Mouse (Mus musculus) embryonic facial prominence, embryonic 11.5 days (tissue): ENCODE measurements at regions not wholly inside any gene's neighbourhood (a gene's known extent, or its start where the extent isn't known, plus 50 kb on each side); places are given as distances from the start of the nearest gene placed in this dataset.
A peak's percentile ranks its signal among the peaks of the same experiment; 100 is the strongest.
"Not testable (repeated sequence)": the region's sequence is repeated elsewhere in the genome, so short reads cannot be mapped to it uniquely, and the experiment has no call there.

Source experiments
- ATAC-seq: fragments of 200-750 bp; cut with Nextera tagmentation; replicated peaks from 2 replicates; pipeline ENCODE4 v1.8.0; 2017; ENCODE audit warnings: low read depth; ENCODE audit not compliant: insufficient number of reproducible peaks, low FRiP score, low TSS enrichment
- DNase-seq: peaks from one replicate; pipeline ENCODE4 v3.0.0-alpha.2; 2015; ENCODE audit warnings: low spot score
- H3K27ac ChIP-seq: fragments of 300-500 bp; sonication (generic); replicated peaks from 2 replicates; pipeline ENCODE4 v1.5.1; 2014; ENCODE audit warnings: mild to moderate bottlenecking, low read depth, low read length, control low read depth
- H3K27me3 ChIP-seq: fragments of 300-500 bp; sonication (generic); 2 replicates; pipeline ENCODE4 v1.6.1; 2014; ENCODE audit warnings: mild to moderate bottlenecking, low read length, moderate library complexity, mixed read lengths; ENCODE audit not compliant: control insufficient read depth, insufficient read depth
- H3K36me3 ChIP-seq: fragments of 300-500 bp; sonication (generic); replicated peaks from 2 replicates; pipeline ENCODE4 v1.6.1; 2014; ENCODE audit warnings: low read depth, mild to moderate bottlenecking, low read length, moderate library complexity, mixed read lengths; ENCODE audit not compliant: control insufficient read depth, insufficient read depth
- H3K4me1 ChIP-seq: fragments of 300-500 bp; sonication (generic); 2 replicates; pipeline ENCODE4 v1.6.1; 2014; ENCODE audit warnings: low read length, mixed read lengths; ENCODE audit not compliant: control insufficient read depth, insufficient read depth
- H3K4me2 ChIP-seq: fragments of 300-500 bp; sonication (generic); 2 replicates; pipeline ENCODE4 v1.6.1; 2014; ENCODE audit warnings: low read depth, mild to moderate bottlenecking, control low read depth, low read length, moderate library complexity
- H3K4me3 ChIP-seq: fragments of 300-500 bp; sonication (generic); 2 replicates; pipeline ENCODE4 v1.5.1; 2014; ENCODE audit warnings: low read depth, low read length, control low read depth
- H3K9ac ChIP-seq: fragments of 300-500 bp; sonication (generic); replicated peaks from 2 replicates; pipeline ENCODE4 v1.6.1; 2014; ENCODE audit warnings: mild to moderate bottlenecking, control low read depth, low read length
- H3K9me3 ChIP-seq: fragments of 300-500 bp; sonication (generic); replicated peaks from 2 replicates; pipeline ENCODE4 v1.6.1; 2016; ENCODE audit warnings: mild to moderate bottlenecking, low read length, inconsistent platforms, mixed read lengths; ENCODE audit not compliant: control insufficient read depth
- WGBS: fragments of 180-500 bp; shearing (Covaris S2); extraction: QIAGEN DNeasy Blood & Tissue Kit; methylation state at CpG from one replicate; pipeline ENCODE4 v1.1.7; 2014; 5-methylcytosine and 5-hydroxymethylcytosine counted together

DNA sequence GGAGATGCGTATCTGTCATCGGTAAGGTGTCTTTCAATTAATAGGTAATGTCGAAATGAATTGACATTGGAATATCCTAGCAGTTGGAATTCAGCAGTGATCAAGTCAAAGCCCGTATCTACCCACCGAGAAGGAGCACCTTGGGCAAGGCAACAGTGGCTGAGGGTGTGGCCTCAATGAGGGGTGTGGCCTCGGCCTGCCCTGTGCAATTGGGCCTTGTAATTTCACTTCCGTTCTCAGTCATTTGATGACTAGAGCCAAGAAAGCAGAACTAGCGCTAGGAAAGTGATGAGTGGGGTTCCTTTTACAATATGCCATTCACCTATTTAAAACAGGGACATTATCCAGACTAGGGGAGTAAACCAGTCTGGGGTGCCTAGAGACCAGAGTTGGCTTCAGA is 77.6 kb downstream of the Elovl4 start:
- Histone ChIP-seq H3K4me2 (no peak overlapping the region), H3K9me3 (no peaks in the 10 kb centered on the region), H3K4me1 (no peaks in the 10 kb centered on the region), H3K9ac (no peak overlapping the region), H3K4me3 (no peak overlapping the region), H3K27me3 (no peaks in the 10 kb centered on the region), H3K27ac (no peak overlapping the region), H3K36me3 (no peaks in the 10 kb centered on the region)
- DNase-seq = no peak
- 84% methylated on average over 8 of the region's 8 CpGs for WGBS
- no peak for ATAC-seq

DNA sequence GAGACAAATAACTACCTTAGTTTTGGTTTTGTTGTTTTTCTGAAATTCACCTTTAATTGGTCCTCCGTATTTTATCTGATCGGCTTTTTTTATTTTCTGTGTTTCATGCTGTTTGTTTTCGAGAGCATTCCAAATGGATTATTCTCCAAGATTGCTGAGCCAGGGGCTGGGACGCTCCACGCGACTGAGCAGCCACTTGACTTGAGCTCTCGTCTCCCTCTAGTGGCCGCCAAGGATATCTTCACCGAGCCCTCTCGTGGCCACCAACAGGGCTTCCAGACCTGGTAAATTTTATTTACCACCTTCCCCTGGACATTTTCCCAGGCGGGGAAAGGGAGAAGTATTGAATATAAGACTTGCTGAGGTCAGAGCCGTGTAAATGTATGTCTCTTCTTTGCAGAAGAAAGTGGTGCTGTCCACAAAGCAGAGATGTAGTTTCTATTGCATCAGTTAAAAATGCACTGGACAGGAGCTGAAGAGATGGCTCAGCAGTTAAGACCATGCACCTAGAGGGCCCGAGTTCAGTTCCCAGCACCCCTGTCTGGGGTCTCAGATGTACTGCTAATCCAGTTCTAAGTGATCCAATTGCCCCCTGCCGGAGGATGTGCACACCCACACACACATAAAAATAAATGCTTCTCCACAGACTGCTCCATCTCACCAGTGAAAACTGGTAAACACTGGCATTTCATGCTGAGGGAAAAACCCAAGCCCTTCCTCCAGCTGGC is 78.5 kb downstream of the Elovl4 start:
- 13% methylated on average over 14 of the region's 14 CpGs for WGBS
- peak; percentile 89 for DNase-seq
- H3K9me3 ChIP-seq = no peaks in the 10 kb centered on the region
- H3K27ac ChIP-seq = no peak overlapping the region
- peak overlapping the region; percentile 24 for H3K4me2 ChIP-seq
- no peak overlapping the region for H3K9ac ChIP-seq
- no peak overlapping the region for H3K4me3 ChIP-seq
- ATAC-seq = peak; percentile 86
- no peaks in the 10 kb centered on the region for H3K36me3 ChIP-seq
- H3K27me3 ChIP-seq = no peaks in the 10 kb centered on the region
- H3K4me1 ChIP-seq = no peaks in the 10 kb centered on the region

DNA sequence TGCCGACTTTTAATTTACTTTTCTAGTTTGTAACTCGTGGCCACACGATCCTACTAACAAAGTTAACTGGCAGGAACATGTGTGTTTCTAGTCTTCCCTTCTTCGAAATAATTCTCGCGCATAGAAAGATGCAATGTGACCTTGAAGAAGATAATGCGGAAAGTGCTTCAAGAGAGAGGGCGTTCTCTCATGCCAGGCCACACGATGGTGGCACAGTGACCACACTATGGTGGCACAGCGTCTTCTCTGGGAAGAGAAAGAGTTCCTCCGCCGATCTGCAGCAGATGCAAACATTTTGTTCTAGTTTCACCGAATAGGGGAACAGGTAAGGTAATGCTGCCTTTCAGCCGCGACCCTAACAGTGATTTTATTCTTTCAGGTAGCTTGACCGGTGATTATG is 79.1 kb downstream of the Elovl4 start:
- Histone ChIP-seq H3K27ac (no peak overlapping the region), H3K27me3 (no peaks in the 10 kb centered on the region), H3K9ac (peak overlapping the region; percentile 18; the same call in 1 of the 2 replicates), H3K4me2 (peak overlapping the region; percentile 24), H3K4me3 (no peak overlapping the region), H3K4me1 (no peaks in the 10 kb centered on the region), H3K9me3 (no peaks in the 10 kb centered on the region), H3K36me3 (no peaks in the 10 kb centered on the region)
- no peak for DNase-seq
- 46% methylated on average over 16 of the region's 16 CpGs for WGBS
- ATAC-seq = no peak

DNA sequence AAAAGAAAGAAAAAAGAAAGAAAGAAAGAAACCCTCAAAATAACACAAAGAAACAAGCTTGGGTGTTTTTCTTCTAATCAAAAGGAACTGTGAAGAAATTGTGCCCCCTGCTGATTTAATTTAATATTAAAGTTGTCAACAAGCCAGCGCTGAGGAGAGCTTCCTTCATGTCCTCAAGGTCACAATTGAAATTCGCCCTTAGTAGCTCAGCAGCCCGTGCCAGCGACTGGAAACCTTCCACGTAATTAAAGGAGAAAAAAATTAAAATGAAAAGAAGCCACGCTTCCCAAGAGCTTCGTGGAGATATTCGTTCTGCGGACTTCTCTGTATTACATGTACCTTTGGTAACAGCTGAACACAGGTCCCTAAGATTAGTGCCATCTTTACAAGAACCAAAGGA is 80.0 kb downstream of the Elovl4 start:
- no peak overlapping the region for H3K9ac ChIP-seq
- H3K9me3 ChIP-seq = no peaks in the 10 kb centered on the region
- H3K36me3 ChIP-seq = no peaks in the 10 kb centered on the region
- H3K27me3 ChIP-seq = no peaks in the 10 kb centered on the region
- H3K27ac ChIP-seq = no peak overlapping the region
- DNase-seq (peak; percentile 36), ATAC-seq (no peak)
- WGBS = 49% methylated on average over 9 of the region's 9 CpGs
- H3K4me2 ChIP-seq = no peak overlapping the region
- no peaks in the 10 kb centered on the region for H3K4me1 ChIP-seq
- H3K4me3 ChIP-seq = no peak overlapping the region

DNA sequence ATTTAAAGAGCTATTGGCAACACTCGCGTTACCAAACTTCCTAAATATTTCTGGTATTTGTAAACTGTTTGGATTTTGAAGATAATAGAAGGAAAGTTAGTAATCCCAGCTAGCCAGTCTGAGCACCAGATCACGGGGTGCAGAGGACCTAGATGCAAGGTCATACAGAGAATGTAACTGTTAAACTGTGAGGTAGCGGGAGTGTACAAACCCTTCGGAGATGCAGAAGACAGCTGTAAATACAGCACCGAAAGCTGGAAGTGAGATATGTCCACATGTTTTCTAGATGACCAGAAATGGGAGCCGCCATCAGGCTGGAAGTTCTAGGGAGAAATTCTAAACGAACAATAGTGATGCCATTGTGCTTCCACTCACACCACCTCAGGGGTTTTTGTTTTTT is 80.5 kb downstream of the Elovl4 start:
- Histone ChIP-seq H3K27ac (no peak overlapping the region), H3K4me3 (no peak overlapping the region), H3K27me3 (no peaks in the 10 kb centered on the region), H3K9me3 (no peaks in the 10 kb centered on the region), H3K9ac (no peak overlapping the region), H3K36me3 (no peaks in the 10 kb centered on the region), H3K4me2 (no peak overlapping the region), H3K4me1 (no peaks in the 10 kb centered on the region)
- DNase-seq = no peak
- ATAC-seq = no peak
- WGBS = 74% methylated on average over 8 of the region's 8 CpGs

DNA sequence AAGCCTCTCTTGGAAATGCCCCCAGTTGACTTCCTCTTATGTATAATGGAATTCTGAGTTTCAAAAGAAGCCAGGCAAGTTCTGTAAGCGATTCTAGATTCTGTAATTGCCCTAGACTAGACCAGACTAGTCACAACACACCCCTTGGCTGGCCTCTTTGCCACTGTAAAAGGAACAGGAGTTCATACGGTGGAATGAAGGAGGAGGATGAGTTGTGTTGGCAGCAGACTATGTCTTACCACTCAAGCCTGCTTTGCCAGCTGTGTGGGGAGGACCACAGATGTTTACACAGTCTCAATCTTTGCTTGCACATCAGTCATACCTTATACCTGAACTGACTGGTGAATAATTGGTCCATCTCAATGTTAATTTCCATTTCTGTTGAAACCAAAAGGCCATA is 85.1 kb downstream of the Elovl4 start:
- H3K27me3 ChIP-seq = no peaks in the 10 kb centered on the region
- no peaks in the 10 kb centered on the region for H3K4me1 ChIP-seq
- ATAC-seq = no peak
- 66% methylated on average over 2 of the region's 2 CpGs for WGBS
- no peaks in the 10 kb centered on the region for H3K36me3 ChIP-seq
- H3K4me3 ChIP-seq = no peak overlapping the region
- H3K9me3 ChIP-seq = no peaks in the 10 kb centered on the region
- H3K4me2 ChIP-seq = no peak overlapping the region
- no peak overlapping the region for H3K27ac ChIP-seq
- no peak overlapping the region for H3K9ac ChIP-seq
- no peak for DNase-seq

DNA sequence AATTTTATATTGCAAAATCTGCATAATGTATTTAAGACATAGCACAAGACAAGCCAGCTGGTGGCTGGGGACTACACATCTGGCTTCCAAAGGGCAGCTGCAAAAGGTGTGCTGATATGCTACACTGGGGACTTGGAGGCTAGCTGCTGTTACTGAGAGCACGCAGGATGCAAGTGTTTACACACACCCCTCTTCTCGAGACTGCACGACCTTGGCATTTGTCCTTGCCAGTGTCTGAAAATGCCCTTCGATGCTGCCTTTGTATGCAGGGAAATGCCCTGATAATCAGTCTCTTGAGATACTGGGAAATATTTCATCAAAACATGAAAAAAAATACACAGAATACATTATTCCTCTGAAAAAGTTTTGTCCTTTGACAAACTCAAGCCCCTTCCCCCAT is 86.3 kb downstream of the Elovl4 start:
- no peaks in the 10 kb centered on the region for H3K4me1 ChIP-seq
- 74% methylated on average over 4 of the region's 4 CpGs for WGBS
- no peaks in the 10 kb centered on the region for H3K36me3 ChIP-seq
- no peak overlapping the region for H3K4me3 ChIP-seq
- DNase-seq = no peak
- no peak overlapping the region for H3K27ac ChIP-seq
- H3K9me3 ChIP-seq = no peaks in the 10 kb centered on the region
- ATAC-seq = no peak
- H3K27me3 ChIP-seq = no peaks in the 10 kb centered on the region
- no peak overlapping the region for H3K4me2 ChIP-seq
- H3K9ac ChIP-seq = no peak overlapping the region

DNA sequence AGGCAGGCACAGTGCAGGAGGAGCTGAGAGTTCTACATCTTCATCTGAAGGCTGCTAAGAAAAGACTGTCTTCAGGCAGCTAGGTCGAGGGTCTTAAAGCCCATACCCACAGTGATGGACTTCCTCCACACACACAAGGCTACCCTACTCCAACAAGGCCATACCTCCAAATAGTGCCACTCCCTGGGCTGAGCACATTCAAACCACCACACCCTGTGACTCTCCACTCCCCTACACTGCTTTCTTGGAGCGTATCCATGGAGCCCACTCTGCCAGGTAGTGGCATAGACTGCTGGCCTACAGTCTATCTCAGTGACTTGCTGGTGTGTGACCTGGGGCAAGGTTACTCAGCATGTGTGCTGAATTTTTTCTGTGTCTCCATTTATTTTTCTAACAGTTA is 88.0 kb downstream of the Elovl4 start:
- not testable (repeated sequence) for DNase-seq

More for the DNA sequence above, 88.0 kb downstream of the Elovl4 start:
- H3K4me2 ChIP-seq, H3K9me3 ChIP-seq, H3K4me1 ChIP-seq, H3K4me3 ChIP-seq, H3K36me3 ChIP-seq, H3K27ac ChIP-seq, H3K9ac ChIP-seq, H3K27me3 ChIP-seq, ATAC-seq: not testable (repeated sequence)
- 80% methylated on average over 2 of the region's 2 CpGs for WGBS
